Mouse (Mus musculus) adrenal gland, postnatal 4 days (tissue): Measurements from ENCODE around the gene Smg6. TPM values are rescaled to one million over a fixed set of nuclear protein-coding genes. Genes with fewer than 3 reads are reported as not detected.
"Not testable (repeated sequence)": the region's sequence is repeated elsewhere in the genome, so short reads cannot be mapped to it uniquely, and the experiment has no call there.

Experiments used
- DNase-seq, 2 experiments: peaks; one replicate each; pipeline ENCODE4 v3.0.0; 2021 to 2022; ENCODE audit warnings: low spot score in 2 of 2, mixed read lengths in 2 of 2
- total RNA-seq, 2 experiments: library from RNA; stranded (reverse); gene quantifications; 2 replicates each; pipeline ENCODE4 v1.2.3; 2021

The Smg6 gene
- total RNA-seq, 2 experiments from 2014 or later, result 32.7 to 37.8 TPM

DNA sequence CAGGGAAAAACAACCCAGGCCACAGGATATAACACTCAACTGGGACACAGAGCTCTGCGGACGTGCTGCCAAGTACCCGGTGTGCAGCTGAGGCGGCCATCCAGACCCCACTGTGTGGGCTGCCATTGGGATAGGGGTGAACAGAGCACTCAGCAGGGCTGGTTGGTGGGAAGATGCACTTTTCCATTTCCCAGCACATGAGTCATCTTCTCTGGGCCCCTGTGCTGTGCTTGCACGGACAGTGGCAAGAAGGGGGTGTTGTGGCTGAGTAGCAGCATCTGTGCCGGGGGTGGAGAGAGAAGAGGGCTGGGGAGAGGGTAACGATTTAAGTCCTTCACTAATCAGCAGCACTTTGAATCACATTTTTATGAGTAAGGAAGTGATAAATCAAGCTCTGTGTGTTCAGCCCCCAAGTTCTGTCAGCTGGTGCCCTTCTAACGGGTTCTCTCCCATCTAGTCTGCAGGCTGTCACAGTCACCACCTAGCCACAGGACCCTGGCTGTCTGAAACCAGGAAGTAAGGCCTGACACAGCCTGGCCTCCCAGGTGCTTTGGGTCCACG is 66.9 kb downstream of the Smg6 start:
- DNase-seq, result no peak

DNA sequence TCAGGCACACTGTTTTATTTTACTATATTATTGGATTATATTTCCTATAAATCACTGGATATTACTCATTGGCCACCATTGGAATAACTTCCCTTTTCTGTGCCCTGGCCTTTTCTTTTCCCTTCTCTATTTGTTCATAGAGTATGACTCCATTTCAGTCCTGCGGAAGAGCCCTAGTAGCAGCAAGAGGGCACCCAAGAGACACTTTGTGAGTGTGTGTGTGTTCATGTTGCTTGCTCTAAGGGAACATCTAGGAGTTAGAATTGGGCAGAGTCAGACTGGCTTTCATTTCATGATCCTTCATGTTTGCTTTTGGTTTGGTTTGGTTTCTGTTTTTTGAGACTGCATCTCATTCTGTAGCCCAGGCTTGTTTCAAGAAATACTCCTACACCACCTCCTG is 68.5 kb downstream of the Smg6 start:
- no peak for DNase-seq

DNA sequence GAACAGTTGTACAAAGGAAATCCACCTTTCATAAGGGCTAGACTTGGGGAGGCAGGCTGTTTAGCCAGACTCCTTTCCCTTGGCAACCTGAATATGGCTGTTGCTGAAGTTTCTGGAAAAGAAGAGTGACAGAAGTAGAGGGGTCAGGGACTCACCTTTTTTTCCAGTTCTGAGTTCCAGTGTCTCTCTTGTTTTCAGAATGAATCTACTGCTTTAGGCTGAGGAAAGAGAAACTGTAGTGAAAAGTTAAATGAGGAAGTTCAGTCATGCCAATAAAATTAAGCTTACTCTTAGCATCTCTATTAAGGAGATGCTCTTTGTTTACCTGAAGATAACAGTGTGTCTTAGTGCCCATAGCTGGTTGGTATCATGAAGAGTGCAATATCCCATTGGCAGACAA is 69.2 kb downstream of the Smg6 start:
- DNase-seq, result no peak

DNA sequence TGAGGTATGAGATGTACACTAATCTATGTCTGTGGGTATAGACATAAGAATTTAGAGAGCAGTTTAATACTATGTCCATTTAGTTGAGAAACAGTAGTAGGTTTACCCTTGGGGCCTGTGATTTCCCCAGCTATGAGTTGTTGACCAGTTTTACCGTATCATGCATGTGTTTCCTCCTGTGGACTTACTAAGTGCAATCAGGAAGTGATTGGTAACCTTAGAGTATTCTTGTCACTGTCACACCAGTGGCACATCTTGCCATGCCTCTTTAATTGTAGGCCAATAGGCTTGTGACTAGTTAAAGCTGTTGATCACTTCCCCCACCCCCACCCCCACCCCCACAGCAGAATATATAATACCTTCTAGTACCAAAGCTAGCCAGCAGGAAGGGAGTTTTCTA is 70.9 kb downstream of the Smg6 start:
- DNase-seq, result no peak

DNA sequence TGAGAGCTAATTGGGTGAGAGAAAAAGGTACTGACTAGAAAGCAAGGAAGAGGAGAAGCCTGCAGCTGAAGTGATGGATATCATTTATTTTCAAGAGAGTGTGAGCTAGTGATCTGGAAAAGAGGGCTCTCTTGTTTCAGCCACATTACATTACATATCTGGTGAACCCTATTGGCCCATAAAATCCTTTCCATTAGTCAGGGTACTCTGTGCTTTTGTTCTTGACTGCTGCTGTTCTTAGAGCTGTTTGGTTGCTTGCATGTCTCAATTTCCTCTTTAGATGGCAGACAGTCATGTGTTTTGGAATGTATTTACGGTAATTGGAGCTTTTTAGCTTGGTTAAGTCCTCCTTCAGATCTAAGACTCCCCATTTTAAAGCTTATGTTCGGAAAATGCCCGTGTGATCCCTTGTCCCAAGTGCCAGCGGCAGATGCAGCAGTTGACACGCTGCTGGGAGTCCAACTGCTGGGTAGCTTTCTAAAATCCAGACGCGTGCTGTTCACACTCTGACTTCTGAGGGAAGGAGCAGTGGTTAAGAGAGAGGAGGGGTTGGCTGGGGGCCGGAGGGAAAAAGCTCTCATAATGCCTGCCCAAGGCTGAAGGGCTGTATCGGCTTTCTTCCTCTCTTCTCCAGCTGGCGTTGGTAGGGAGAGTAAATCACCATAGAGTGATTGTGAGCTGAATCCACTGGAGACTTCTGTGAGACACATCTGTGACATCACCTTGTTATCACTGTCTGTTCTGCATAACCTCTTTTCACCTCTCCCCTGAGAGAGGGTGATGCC is 75.4 kb downstream of the Smg6 start:
- DNase-seq, result no peak

DNA sequence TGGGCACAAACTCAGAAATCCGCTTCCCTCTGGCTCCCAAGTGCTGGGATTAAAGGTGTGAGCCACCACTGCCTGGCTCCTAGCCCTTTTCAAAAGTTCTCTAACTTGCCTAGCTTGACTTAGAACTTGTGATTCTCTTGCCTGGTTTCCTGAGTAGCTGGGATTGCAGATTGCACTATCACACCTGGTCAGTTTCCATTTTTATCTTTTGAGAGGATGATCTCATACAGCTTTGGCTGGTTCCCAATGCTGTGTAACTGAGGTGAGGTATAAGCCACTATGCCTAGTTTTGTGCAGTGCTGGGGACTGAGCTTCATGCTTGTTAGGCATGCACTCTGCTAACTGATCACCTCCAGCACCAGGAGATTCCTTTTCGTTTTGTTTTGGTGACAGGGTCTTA is 82.6 kb downstream of the Smg6 start:
- DNase-seq, result no peak

DNA sequence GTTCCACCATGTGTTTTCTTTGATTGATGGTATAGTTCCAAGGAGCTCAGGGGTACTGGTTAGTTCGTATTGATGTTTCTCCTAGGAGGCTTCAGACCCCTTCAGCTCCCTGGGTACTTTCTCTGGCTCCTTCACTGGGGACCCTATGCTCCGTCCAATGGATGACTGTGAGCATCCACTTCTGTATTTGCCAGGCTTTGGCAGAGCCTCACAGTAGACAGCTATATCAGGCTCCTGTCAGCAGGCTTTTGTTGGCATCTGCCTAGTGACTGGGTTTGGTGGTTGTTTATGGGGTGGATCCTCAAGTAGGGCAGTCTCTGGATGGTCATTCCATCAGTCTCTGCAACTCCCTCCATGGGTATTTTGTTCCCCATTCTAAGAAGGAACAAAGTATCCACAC is 83.9 kb downstream of the Smg6 start:
- DNase-seq, result not testable (repeated sequence)

DNA sequence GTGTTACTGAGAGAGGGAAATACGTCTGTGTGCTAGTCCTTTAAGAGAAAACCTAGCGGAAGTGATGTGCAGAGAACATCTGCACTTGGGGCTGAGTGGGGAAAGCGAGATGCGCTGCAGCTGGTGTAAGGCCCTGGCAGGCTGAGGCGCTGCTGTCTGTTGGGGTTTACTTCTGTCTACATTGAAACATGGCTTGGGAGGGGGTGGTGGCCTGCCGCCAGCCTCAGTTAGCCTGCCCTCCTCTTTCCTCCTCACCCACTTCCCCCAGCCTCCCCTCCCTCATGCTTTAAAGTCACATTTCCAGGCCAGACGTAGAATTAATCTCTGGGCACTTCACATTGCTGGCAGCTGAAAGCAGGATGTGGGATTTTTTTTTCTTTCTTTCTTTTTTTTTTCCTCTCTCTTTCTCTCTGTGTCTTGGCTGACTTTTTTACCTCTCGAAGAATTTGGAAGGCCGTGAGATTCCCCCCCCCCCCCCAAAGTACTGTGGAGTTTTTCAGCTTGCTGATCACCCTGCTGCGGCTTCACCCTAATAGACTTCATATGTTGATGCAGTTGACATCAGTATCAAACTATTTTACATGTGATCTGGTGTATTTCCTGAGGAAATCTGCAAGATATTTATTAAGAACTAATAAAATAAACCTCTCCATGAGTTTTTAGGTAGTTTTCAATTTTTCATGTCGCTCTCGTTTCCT is 87.5 kb downstream of the Smg6 start:
- peak in 1 of 2 experiments; percentile 20 for DNase-seq

DNA sequence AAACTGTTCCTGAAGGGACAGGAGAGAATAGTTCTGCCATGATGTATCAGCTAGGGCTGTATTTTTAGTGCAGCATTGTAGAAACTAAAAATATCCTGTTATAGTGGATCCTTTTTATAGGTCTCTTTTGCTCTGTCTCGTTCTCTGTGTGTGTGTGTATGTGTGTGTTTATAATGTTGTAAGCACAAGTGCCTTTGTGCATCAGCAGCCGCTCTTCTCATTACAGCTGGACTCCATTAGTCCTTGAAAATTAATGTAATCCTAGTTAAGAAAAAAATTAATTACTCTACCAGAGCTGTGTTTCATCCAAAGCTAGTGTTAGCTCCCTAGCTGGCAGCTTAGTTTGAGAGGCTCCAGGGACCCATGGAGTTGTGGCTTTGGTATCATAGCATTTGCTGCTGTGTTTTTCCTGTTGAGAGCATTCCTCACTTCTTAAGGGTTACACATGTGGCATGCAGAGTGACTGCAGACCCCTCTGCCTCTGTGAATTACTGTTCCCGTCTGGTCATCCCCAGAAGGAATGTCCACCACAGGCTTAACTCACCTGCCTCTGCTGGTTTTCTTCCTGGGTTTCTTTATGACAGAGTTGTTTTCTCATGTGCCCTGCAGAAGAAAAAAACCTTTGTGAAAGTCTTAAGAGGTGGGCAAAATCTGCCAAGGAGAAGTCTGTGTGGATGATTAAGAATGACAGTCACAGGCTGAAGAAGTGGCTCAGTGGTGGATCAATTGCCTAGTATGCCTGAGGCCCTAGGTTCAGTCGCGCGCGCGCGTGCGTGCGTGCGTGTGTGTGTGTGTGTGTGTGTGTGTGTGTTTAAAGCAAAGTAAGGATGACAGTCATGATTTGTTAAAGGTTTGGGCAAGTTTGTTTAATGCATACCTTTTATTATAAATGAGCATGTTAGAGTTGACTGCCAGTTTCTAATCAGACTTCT is 88.4 kb downstream of the Smg6 start:
- DNase-seq, result no peak

DNA sequence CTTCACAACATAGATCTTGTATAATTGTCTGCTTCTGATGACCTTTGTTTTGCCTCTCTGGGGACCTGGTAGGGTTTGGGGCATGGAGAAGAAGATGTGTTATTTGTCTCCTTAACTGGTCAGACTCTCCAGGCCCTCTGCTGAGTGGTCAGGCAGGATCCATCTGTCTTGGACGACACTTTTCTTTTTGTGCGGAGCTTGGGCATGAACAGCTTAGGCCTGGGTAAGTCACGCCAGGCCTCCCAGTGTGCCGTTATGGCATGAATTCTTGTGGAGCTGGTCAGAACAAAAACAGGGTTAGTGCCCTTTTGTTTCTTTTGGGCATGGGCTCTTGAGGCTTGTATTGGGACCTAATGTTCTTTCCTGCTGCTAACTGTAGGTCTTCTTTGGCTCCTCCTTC is 89.2 kb downstream of the Smg6 start:
- no peak for DNase-seq

DNA sequence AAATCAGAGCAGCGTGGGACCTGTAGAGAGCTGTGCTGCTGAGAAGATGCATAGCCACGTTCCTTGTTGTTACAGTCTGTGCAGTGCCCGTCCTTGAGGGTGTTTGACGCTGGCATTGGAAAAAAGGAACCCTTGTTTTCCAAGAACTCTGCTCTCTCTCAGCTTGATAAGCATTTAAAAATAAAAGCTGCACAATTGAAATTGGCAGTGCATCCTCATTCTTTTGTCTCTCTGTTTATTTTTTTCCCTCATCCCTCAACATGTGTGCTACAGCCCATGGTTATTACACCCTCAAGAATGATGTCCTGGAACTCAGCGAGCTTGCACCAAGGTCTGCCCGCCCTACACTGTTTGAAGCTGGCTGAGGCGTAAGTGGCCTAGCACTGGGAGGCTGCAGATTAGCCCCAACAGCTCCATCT is 89.8 kb downstream of the Smg6 start:
- no peak for DNase-seq

DNA sequence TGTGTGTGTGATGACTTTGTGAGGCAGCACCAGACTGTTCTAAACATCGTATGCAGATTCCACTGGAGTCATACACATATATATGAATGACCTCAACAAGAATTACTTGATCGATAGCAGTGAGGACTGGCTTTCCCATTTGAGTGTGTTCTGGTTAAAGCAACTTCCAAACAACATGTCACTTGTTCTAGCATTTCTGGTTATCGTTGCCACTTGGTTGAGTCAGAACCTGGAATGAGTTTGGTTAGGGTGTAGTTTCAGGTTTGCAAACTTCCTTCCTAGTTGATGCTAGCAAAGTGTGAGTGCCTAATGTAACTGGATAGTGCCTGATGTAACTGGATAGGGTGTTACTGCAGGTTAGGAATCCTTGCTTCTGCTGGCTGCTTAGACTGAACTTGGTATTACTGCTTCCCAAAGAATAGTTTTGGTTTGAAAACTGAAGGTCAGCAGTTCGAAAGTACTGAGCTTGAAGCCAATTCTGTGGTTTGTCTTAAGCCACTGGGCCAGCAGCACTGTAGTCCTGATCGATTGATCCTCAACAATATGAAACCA is 90.8 kb downstream of the Smg6 start:
- DNase-seq, result no peak

DNA sequence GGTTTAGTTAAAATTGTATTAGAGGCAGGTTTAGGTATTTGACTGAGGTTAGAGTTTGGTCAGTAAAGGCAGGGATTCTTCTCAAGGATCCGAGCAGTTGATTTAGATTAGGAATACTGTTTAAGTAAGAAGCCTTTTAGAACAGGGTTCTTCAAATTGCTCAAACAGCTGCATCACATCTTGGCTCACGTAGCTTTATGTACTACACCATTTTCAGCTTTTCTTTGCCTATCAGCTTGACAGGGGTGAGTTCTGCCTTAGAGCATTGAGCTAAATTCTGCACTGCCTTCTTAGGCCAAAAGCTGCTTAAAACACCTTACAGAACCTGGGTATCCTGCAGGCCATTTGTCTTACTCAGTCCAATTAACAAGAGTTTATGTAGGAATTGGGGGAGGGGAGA is 92.2 kb downstream of the Smg6 start:
- DNase-seq, result no peak

DNA sequence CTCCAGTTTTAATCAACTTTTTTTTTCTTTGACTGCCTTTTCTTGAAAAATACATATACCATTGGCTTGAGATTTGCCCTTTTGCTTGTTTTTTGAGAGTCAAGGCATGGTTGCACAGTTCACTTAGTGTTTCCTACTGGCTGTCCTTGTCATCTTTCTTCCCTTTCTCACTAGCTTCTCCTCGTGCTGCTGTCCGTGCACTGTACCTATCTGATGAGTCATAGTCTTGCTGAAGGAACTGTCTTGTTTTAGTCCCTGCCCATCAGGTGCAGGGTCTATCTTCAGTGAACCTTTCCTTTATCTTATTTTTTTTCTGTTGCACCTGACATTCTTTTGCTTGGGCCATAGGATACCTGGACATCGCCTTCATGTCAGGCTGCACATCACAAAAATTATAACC is 101.4 kb downstream of the Smg6 start:
- DNase-seq, result no peak

DNA sequence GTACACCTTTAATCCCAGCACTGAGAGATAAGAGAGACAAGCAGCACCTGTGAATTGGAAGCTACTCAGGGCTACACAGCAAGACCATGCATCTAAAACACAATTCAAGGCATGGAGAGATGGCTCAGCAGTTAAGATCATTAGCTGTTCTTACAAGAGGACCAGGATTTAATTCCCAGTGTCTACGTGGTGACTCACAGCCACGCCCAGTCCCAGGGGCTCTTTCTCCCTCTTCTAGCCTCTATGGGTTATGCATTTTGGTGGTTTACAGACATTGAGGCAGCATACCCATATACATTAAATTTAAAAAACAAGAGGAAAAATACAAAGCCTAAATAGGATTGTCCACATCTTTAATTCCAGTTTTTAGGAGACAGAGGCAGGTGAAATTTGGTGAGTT is 102.0 kb downstream of the Smg6 start:
- no peak for DNase-seq

DNA sequence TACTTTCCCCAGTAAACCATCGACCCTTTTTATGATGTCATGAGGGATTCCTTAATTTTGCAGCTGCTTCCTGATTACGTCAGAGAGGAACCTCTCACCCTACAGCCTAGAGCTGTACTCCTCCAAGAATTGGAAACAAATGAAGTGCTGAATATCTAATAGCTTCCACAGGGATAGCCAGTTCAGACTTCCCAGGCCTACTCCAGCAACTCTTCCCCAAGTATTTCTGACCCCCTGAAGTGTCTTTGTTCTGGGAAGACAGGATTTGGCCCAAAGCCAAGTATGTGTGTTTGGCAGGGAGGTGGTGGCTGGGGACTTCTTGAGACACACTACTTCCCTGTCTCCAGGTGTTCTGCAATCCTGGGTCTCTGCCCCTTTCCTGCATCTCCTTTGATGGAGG is 105.6 kb downstream of the Smg6 start:
- no peak for DNase-seq

DNA sequence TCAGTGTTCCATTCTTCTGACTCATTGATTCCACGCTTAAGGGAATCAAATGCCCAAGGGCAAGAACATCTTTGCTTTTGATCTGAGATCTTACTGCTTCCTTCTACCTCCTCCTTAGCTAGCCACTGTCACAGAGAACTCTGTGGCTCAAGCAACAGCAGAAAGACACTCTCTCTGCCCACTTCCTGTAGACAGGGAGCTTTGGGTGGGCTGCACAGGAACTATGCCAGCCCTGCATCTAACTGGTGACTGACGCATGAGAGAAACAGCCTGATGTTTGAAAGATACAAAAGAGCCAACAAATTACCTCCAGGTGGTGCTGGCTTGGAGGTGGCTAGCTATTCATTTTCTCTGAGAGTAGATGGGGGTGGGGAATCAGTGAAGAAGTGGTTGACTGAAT is 107.3 kb downstream of the Smg6 start:
- no peak for DNase-seq

DNA sequence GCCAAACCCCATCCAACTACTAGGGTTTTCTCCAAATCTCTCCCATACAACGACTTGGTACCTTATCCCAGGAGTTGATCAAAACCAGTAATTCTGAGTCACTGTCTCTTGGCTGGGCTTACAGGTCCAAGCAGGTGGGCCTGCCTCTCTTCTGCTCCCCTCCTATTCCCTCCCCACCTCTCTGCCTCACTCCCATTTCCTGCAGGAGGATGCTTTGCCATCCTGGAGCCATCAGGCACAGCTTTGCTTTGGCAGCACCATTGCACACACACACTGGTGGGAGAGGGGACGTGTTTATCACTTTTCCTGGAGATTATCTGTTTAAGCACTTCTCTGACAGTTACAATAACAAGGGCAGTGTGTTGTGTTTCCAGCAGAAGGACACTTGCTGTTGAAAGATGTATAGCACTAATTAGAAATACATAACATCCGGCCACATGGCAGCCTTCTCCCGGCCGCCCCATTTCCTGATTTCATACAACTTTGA is 108.0 kb downstream of the Smg6 start:
- DNase-seq, result no peak

DNA sequence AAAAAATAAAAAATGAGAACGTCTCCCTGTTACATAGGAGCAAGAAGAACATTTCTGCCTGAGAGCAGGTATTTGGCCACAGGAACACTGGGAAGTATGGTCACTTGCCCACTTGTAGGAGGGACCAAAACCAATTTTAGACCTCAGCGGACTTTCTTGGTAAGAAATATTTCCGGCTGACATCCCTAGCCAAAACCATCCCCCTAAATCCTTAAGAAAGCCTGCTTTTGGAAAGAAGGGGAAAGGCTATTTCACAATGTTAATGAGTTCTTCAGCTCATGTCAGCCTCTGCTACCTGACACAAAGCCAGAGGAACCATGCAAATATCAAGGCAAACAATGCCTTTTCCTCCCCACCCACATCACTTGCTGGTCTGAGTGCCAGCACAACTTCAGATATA is 108.5 kb downstream of the Smg6 start:
- DNase-seq, result no peak

DNA sequence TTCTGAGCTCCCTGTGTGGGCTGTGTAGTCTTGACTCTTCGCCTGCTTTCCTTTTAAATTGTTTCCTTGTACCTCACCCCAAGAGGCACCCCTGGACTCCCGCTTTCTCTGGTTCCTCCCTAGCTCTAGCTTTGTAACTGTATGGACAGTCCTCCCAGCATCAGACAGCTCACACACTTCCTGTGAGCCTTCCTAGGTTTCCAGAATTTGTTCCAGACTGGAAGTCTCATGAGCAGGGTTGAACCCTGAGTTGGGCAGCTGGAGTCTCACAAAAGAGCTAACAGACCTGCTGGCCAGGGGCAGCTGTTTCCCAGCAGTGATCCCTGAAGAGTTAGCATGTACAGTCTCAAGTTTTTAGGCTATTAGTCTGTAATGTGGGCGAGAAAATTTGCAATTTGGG is 118.7 kb downstream of the Smg6 start:
- DNase-seq, result no peak

DNA sequence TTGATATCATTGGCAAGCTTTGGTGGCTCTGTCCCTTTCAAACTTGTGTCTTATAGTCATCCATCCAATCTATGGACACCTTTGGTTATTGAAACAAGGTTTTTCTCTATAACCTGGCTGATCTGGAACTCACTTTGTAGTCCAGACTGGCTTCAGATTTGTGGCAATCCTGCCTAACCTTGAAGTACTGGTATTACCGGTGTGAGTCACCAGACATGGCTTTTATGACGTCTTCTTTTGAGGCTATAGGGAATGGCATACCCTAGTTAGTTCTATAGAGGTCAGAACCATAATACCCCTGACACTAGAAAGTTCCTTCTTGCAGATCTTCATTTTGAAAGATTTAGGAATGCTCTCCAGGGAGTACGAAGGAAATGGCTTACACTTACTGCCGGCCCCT is 120.2 kb downstream of the Smg6 start:
- DNase-seq, result no peak
